In the genomic region with DNA sequence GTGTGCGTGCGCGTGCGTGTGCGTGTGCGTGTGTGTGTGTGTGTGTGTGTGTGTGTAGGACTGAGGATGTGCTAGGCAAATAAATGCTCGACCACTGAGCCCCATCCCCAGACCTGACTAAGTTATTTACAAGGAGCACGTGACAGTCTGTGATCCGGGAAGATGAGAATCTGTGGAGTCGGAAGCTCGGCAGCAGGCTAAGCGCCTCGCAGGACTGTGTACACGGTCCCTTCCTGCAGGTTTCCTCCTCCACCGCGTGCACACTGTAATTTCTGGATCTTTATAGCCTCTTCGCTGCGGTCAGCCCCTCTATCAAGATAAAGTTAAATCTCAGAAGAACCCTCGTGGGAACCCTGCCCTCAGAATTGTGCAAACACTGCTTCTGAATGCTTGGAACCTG, we compare ENCODE assay signal across 22 mouse cellular contexts. TPM values are rescaled to one million over a fixed set of nuclear protein-coding genes. Genes with fewer than 3 reads are reported as not detected.
DNase-seq lines count a peak whose midpoint lies in the region; ATAC-seq and TF ChIP-seq lines count a peak whose summit lies in the region.
"Had no signal": no experiment of that assay in that cellular context is flagged by ENCODE, and none has a peak within 500 bp of the region (broad histone marks: within the 10 kb centered on the region; RNA-seq: fewer than 3 reads in every experiment).

No protein-coding gene starts in this region.

- H3K4me1 ChIP-seq in hindbrain, postnatal 0 days (ENCODE audit: insufficient read depth, low read length) = no peaks in the 10 kb centered on the region; the same call in 1 of the 2 replicates
- no peaks in the 10 kb centered on the region for H3K4me1 ChIP-seq in hindbrain, embryonic 11.5 days (replicated peaks; ENCODE audit: control insufficient read depth, insufficient read depth, low read length)
- H3K4me1 ChIP-seq in lung, embryonic 16.5 days (replicated peaks; ENCODE audit: control insufficient read depth, insufficient read depth, low read length) = peaks cover 2% of the 10 kb centered on the region; the same call in 1 of the 2 replicates
- H3K4me1 ChIP-seq in lung, postnatal 0 days (ENCODE audit: insufficient read depth, low read depth, low read length) = no peaks in the 10 kb centered on the region
- H3K4me1 ChIP-seq in midbrain, embryonic 12.5 days = peaks cover 3% of the 10 kb centered on the region; the same call in 1 of the 2 replicates
- no peaks in the 10 kb centered on the region for H3K4me1 ChIP-seq in liver, embryonic 11.5 days (replicated peaks; ENCODE audit: control insufficient read depth, insufficient read depth, low read length)
- H3K4me1 ChIP-seq in limb, embryonic 10.5 days = peaks cover 9% of the 10 kb centered on the region
- H3K4me1 ChIP-seq: liver, embryonic 15.5 days had no signal

- TF ChIP-seq EP300 in lung, postnatal 0 days (IDR thresholded peaks at IDR 0.05) = no peak

- 76% methylated on average over 19 of the region's 19 CpGs for WGBS in hindbrain, postnatal 0 days
- 85% methylated on average over 19 of the region's 19 CpGs for WGBS in hindbrain, embryonic 11.5 days
- WGBS in lung, embryonic 16.5 days = 45% methylated on average over 19 of the region's 19 CpGs
- WGBS in lung, postnatal 0 days = 44% methylated on average over 19 of the region's 19 CpGs
- 85% methylated on average over 19 of the region's 19 CpGs for WGBS in midbrain, embryonic 12.5 days
- WGBS in liver, embryonic 11.5 days = 77% methylated on average over 19 of the region's 19 CpGs
- 90% methylated on average over 19 of the region's 19 CpGs for WGBS in limb, embryonic 10.5 days

- no peak for DNase-seq in hindbrain, postnatal 0 days (ENCODE audit: low spot score)
- no peak for DNase-seq in hindbrain, embryonic 11.5 days (ENCODE audit: low spot score)
- no peak for DNase-seq in lung, postnatal 0 days (ENCODE audit: low spot score)
- DNase-seq in liver, embryonic 11.5 days (ENCODE audit: low spot score) = no peak
- DNase-seq in limb, embryonic 10.5 days (ENCODE audit: low spot score) = no peak
- DNase-seq: adrenal gland, postnatal 25 days; cerebellum, adult 8-10 months; forebrain, postnatal 0 days; heart, adult 11 months; heart, postnatal 4 days; kidney, postnatal 10 days; retina, postnatal 1 day; right cerebral cortex, postnatal 4 days; thymus, postnatal 36 days had no signal

- H3K36me3 ChIP-seq in hindbrain, postnatal 0 days (ENCODE audit: insufficient read depth, low read length) = no peaks in the 10 kb centered on the region
- no peaks in the 10 kb centered on the region for H3K36me3 ChIP-seq in hindbrain, embryonic 11.5 days (ENCODE audit: control insufficient read depth, insufficient read depth, low read length)
- H3K36me3 ChIP-seq in lung, embryonic 16.5 days (ENCODE audit: control insufficient read depth, insufficient read depth, low read length) = no peaks in the 10 kb centered on the region
- no peaks in the 10 kb centered on the region for H3K36me3 ChIP-seq in lung, postnatal 0 days (ENCODE audit: insufficient read depth, low read length)
- H3K36me3 ChIP-seq in midbrain, embryonic 12.5 days = peaks cover 22% of the 10 kb centered on the region
- no peaks in the 10 kb centered on the region for H3K36me3 ChIP-seq in liver, embryonic 11.5 days (ENCODE audit: control insufficient read depth, insufficient read depth, low read length)
- H3K36me3 ChIP-seq in limb, embryonic 10.5 days = no peaks in the 10 kb centered on the region
- H3K36me3 ChIP-seq: embryonic facial prominence, embryonic 13.5 days; limb, embryonic 13.5 days; liver, embryonic 15.5 days had no signal

- no peaks in the 10 kb centered on the region for H3K27me3 ChIP-seq in hindbrain, postnatal 0 days (ENCODE audit: insufficient read depth, low read length)
- no peaks in the 10 kb centered on the region for H3K27me3 ChIP-seq in hindbrain, embryonic 11.5 days (ENCODE audit: control insufficient read depth, insufficient read depth, low read length)
- H3K27me3 ChIP-seq in lung, embryonic 16.5 days (ENCODE audit: control insufficient read depth, insufficient read depth, low read depth, low read length) = no peaks in the 10 kb centered on the region
- H3K27me3 ChIP-seq in lung, postnatal 0 days (replicated peaks; ENCODE audit: insufficient read depth, low read length) = no peaks in the 10 kb centered on the region
- no peaks in the 10 kb centered on the region for H3K27me3 ChIP-seq in midbrain, embryonic 12.5 days
- H3K27me3 ChIP-seq in liver, embryonic 11.5 days (replicated peaks; ENCODE audit: control insufficient read depth, insufficient read depth, low read length) = no peaks in the 10 kb centered on the region
- H3K27me3 ChIP-seq in limb, embryonic 10.5 days (ENCODE audit: low read depth, poor library complexity, severe bottlenecking) = no peaks in the 10 kb centered on the region
- H3K27me3 ChIP-seq: embryonic facial prominence, embryonic 13.5 days; limb, embryonic 13.5 days; liver, embryonic 15.5 days had no signal

- H3K27ac ChIP-seq in hindbrain, postnatal 0 days = no peak overlapping the region
- H3K27ac ChIP-seq in hindbrain, embryonic 11.5 days (ENCODE audit: low read depth, low read length) = no peak overlapping the region
- H3K27ac ChIP-seq in lung, embryonic 16.5 days (ENCODE audit: low read length) = no peak overlapping the region
- H3K27ac ChIP-seq in lung, postnatal 0 days (ENCODE audit: low read length) = no peak overlapping the region
- 0 out of 2 replicates have a peak overlapping the region, but pooled peaks have one; percentile 10 for H3K27ac ChIP-seq in midbrain, embryonic 12.5 days (replicated peaks)
- no peak overlapping the region for H3K27ac ChIP-seq in liver, embryonic 11.5 days (ENCODE audit: low read depth, low read length)
- no peak overlapping the region for H3K27ac ChIP-seq in limb, embryonic 10.5 days
- H3K27ac ChIP-seq: embryonic facial prominence, embryonic 13.5 days; limb, embryonic 13.5 days; liver, embryonic 15.5 days; macrophage had no signal

- ATAC-seq in hindbrain, postnatal 0 days = 0 out of 2 replicates have a peak, but pooled peaks have one; percentile 35
- no peak for ATAC-seq in hindbrain, embryonic 11.5 days (ENCODE audit: low FRiP score)
- no peak for ATAC-seq in lung, embryonic 16.5 days (ENCODE audit: low read depth)
- no peak for ATAC-seq in lung, postnatal 0 days
- peak; percentile 12; the same call in 1 of the 2 replicates for ATAC-seq in midbrain, embryonic 12.5 days (ENCODE audit: low FRiP score, low read depth)
- ATAC-seq in liver, embryonic 11.5 days (replicated peaks; ENCODE audit: low FRiP score) = no peak
- ATAC-seq: forebrain, postnatal 0 days had no signal

- no peak overlapping the region for H3K9ac ChIP-seq in hindbrain, postnatal 0 days (replicated peaks; ENCODE audit: low read length)
- H3K9ac ChIP-seq in hindbrain, embryonic 11.5 days (ENCODE audit: low read depth, low read length) = no peak overlapping the region
- no peak overlapping the region for H3K9ac ChIP-seq in lung, embryonic 16.5 days (ENCODE audit: low read length)
- H3K9ac ChIP-seq in lung, postnatal 0 days (replicated peaks; ENCODE audit: low read depth) = no peak overlapping the region
- no peak overlapping the region for H3K9ac ChIP-seq in midbrain, embryonic 12.5 days (replicated peaks)
- H3K9ac ChIP-seq in liver, embryonic 11.5 days (ENCODE audit: low read depth, low read length) = no peak overlapping the region
- H3K9ac ChIP-seq: embryonic facial prominence, embryonic 13.5 days; forebrain, postnatal 0 days; limb, embryonic 13.5 days; liver, embryonic 15.5 days had no signal

- no peak overlapping the region for H3K4me2 ChIP-seq in hindbrain, postnatal 0 days (ENCODE audit: low read depth, low read length)
- H3K4me2 ChIP-seq in hindbrain, embryonic 11.5 days (replicated peaks; ENCODE audit: low read depth, low read length) = no peak overlapping the region
- peak overlapping the region; percentile 26; the same call in 1 of the 2 replicates for H3K4me2 ChIP-seq in lung, embryonic 16.5 days (ENCODE audit: low read depth, low read length)
- no peak overlapping the region for H3K4me2 ChIP-seq in lung, postnatal 0 days (replicated peaks; ENCODE audit: low read depth, low read length)
- H3K4me2 ChIP-seq in midbrain, embryonic 12.5 days (replicated peaks) = no peak overlapping the region
- no peak overlapping the region for H3K4me2 ChIP-seq in liver, embryonic 11.5 days
- H3K4me2 ChIP-seq: embryonic facial prominence, embryonic 13.5 days; limb, embryonic 13.5 days; liver, embryonic 15.5 days had no signal

- H3K4me3 ChIP-seq in hindbrain, postnatal 0 days (ENCODE audit: low read length) = no peak overlapping the region
- no peak overlapping the region for H3K4me3 ChIP-seq in hindbrain, embryonic 11.5 days (ENCODE audit: low read depth, low read length)
- no peak overlapping the region for H3K4me3 ChIP-seq in lung, embryonic 16.5 days (ENCODE audit: low read length)
- H3K4me3 ChIP-seq in lung, postnatal 0 days (ENCODE audit: low read depth, low read length) = no peak overlapping the region
- no peak overlapping the region for H3K4me3 ChIP-seq in midbrain, embryonic 12.5 days
- no peak overlapping the region for H3K4me3 ChIP-seq in liver, embryonic 11.5 days (ENCODE audit: low read depth, low read length)
- H3K4me3 ChIP-seq in limb, embryonic 10.5 days = no peak overlapping the region
- H3K4me3 ChIP-seq: embryonic facial prominence, embryonic 13.5 days; limb, embryonic 13.5 days; liver, embryonic 15.5 days had no signal

- H3K9me3 ChIP-seq in hindbrain, postnatal 0 days (ENCODE audit: low read length) = no peaks in the 10 kb centered on the region
- no peaks in the 10 kb centered on the region for H3K9me3 ChIP-seq in hindbrain, embryonic 11.5 days (ENCODE audit: control insufficient read depth, low read length)
- no peaks in the 10 kb centered on the region for H3K9me3 ChIP-seq in lung, embryonic 16.5 days (ENCODE audit: control insufficient read depth, low read length)
- H3K9me3 ChIP-seq in lung, postnatal 0 days (ENCODE audit: low read length) = no peaks in the 10 kb centered on the region
- H3K9me3 ChIP-seq in midbrain, embryonic 12.5 days = no peaks in the 10 kb centered on the region
- H3K9me3 ChIP-seq in liver, embryonic 11.5 days (ENCODE audit: control insufficient read depth, low read length) = no peaks in the 10 kb centered on the region
- no peaks in the 10 kb centered on the region for H3K9me3 ChIP-seq in limb, embryonic 10.5 days (replicated peaks)
- H3K9me3 ChIP-seq: embryonic facial prominence, embryonic 13.5 days; limb, embryonic 13.5 days; liver, embryonic 15.5 days had no signal

- TF ChIP-seq CTCF in hindbrain, postnatal 0 days (IDR thresholded peaks at IDR 0.05; ENCODE audit: low read depth) = no peak
- no peak for TF ChIP-seq CTCF in lung, postnatal 0 days (IDR thresholded peaks at IDR 0.05)

RNA-seq across cellular contexts. Expression of a gene that starts 18.4 kb away (rescaled TPM):
- total RNA-seq in hindbrain, postnatal 0 days (2014; rRNA removed) = 18.4 and 31.2 TPM in 2 replicates
- 2.8 and 3.4 TPM in 2 replicates for polyA plus RNA-seq in hindbrain, postnatal 0 days (2015; fragmentation: Nextera tagmentation; extraction: Ambion mirVana)
- polyA plus RNA-seq in hindbrain, embryonic 11.5 days (2014; fragmentation: Nextera tagmentation; extraction: Ambion mirVana) = 15.5 and 22.1 TPM in 2 replicates
- 2.2 and 2.4 TPM in 2 replicates for polyA plus RNA-seq in lung, embryonic 16.5 days (2015; fragmentation: Nextera tagmentation; extraction: Ambion mirVana)
- polyA plus RNA-seq in lung, postnatal 0 days (2015; fragmentation: Nextera tagmentation; extraction: Ambion mirVana) = 0.56 and 0.80 TPM in 2 replicates
- polyA plus RNA-seq in midbrain, embryonic 12.5 days (2016; fragmentation: Nextera tagmentation; extraction: Ambion mirVana) = 23.2 and 25.8 TPM in 2 replicates
- polyA plus RNA-seq in liver, embryonic 11.5 days (2014; fragmentation: Nextera tagmentation; extraction: Ambion mirVana) = 2.8 and 4.3 TPM in 2 replicates
- 3.3 and 5.9 TPM in 2 replicates for polyA plus RNA-seq in limb, embryonic 10.5 days (2016; fragmentation: Nextera tagmentation; extraction: Ambion mirVana)
- total RNA-seq: monocyte, adult 5-6 weeks; neutrophil, adult 5-6 weeks had no signal
- polyA plus RNA-seq: macrophage had no signal

Comparison
In these comparisons a context has a peak if more than half of its experiments do, and no peak if none do; other contexts are left out.
1. ATAC-seq: peak in hindbrain, postnatal 0 days (single experiment) and midbrain, embryonic 12.5 days (single experiment); none in hindbrain, embryonic 11.5 days (single experiment), lung, embryonic 16.5 days (single experiment), lung, postnatal 0 days (single experiment) and liver, embryonic 11.5 days (single experiment).